Mouse (Mus musculus): Measurements from ENCODE around the gene Brf1.

Brf1 gene

DNA sequence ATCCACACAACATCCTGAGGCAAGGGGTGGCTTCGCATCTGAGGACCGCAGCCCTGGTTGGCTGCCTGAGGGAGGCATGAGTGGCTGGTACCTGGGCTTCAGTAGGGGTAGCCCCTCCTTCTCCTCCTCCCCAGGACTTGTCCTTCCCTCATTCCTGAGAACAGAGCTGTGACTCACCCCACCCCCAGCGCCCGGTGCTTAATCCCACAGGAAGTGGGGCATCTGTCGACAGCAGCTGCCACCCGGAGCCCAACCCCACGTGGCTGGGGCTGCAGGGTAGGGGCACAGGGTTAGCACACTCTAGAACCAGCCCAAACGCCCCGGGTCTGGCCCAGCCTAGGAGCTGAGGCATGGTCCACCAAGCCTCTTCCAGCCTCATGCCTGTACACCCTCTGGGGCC, 62.6 kb downstream of the Brf1 start:
- no peak for DNase-seq

- DNase-seq: no peak
These were observed 67.9 kb downstream of the Brf1 start for GRCm38 (mm10) chr12:112932647-112933046.

DNA sequence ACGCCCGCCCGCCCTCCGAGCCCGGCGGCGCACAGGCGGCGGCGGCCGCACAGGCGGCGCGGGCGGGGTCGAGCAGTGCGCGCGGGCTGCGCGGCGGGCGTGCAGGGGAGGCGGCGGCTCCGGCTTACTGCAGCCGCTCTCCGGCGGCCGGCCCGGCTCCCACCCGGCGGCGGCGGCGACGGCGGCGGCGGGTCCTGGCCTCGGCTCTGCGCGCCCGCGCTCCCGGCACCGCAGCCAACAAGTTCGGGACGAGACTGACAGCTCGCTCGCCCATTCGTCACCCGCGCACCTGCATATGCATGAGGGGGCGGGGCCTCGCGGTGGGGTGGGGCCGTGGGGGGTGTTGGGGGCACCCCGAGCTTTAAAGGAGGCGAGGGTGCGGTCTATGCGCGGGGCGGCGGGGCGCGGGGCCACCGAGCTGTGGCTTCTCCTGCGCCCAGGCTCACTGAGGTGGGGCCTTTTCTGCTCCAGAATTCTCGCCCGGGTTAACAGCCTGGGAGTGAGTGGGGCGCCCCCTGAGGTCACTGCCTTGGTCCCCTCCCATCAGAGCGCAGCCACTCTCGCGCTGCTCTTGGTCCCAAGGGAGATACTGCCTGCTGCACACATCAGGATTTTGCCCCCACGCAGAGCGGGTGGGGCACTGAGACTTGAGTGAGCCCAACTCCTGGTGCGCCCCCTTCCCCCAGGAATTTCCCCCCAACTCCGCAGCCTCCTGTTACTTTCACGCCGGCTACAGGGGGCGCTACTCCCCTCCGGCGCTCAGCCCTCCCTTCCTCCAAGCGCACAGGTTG, 70.7 kb downstream of the Brf1 start, which contains the start of gene Jag2:
Gene Jag2, minus strand, starts transcription at position 215 of the 791 bp plus-strand sequence.
- DNase-seq: peak; percentile 78

DNA sequence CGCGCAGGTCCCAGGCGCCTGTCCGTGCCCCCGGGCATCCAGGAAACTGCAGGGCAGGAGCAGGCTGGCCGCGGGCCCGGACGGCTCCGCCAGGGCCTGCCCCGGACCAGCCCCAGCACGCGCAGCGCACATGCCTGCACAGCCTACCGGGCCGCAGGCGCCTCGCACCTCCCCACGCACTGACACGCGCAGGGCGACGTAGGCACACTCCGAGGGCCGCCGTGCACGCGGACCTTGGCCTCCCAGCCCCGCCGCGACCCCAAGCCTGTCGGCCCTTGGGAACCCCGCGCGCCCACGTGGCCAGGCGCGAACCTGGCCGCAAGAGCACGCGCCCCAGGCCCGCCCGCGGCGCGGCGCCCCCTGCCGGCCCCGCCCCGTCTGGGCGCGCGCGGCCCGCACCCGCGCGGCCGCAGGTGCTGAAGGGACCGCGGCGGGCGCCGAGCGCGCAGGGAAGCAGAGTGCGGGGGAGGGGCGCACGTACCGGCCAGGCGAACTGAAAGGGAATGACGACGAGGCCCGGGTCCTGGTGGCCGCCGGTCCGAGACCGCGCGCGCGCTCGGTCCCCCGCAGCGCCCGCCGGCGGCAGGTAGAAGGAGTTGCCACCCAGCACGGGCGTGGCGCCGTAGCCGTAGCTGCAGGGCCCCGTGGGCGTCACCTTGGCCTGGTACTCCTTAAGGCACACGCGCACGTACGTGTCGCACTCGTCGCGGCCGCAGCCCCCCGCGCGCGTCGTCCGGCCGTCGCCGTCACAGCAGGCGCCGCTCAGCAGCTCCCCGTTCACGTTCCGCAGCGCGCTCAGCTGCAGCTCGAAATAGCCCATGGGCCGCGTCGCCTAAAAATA, 71.9 kb downstream of the Brf1 start:
- peak; percentile 67 for DNase-seq

GRCm38 (mm10) chr12:112927265-112927664, 73.2 kb downstream of the Brf1 start:
- DNase-seq: no peak

DNA sequence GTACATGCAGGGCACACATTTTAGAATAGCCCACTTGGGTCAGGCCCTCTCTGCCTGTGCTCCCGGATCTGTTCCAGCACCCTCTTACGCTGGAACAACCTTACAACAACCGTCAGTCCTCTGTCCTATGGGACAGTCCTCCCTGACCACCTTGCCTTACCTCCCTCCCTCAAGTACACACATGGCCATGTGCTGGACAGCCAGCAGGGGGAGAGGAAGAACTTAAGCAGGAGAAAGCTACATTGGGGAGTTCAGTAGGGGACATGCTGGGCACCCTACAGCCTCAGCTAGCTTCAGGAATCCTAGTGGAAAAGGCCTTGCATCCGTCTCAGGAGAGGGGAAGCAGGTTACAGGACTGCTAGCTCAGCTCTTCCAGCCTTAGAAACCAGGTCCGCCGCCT, 74.6 kb downstream of the Brf1 start:
- no peak for DNase-seq

DNA sequence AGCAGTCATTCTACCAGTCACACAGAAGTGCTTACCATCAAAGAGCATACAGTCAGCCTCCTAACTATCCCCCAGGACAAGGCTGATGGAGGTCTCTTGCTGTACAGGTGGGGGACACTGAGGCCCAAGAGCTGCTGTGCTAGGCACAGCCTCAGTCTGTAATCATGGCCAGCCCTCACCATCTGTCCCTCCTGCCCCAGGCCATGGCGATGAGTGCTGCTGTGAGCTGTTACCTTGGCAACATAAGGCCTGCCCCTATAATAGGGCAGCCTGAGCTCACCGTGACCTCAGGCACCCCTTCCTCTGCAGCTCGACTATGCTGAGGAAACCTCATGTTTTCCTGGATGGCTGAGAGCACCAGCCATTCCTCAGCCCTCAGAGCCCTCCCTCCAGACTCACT, 78.0 kb downstream of the Brf1 start:
- no peak for DNase-seq

DNA sequence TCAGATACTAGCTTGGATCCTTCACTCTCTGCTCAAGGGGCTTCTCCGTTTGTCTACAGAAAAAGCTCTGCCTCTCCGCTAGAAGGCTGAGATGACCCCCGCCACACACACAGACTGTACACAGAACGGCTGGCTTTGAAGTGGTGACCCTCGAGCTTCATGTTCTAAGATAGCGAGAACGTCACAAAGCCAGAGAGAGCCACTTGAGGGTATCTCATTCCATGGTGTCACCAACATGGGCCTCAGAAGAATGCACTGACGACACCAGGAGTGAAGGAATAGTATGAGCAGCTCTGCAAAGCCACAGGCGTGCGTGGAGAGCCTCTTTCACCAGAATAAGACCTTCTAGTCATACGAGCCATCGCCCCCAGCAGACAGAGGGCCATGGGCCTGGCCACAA, 79.0 kb downstream of the Brf1 start:
- no peak for DNase-seq

GRCm38 (mm10) chr12:112917906-112918305, 82.6 kb downstream of the Brf1 start:
- DNase-seq: no peak

GRCm38 (mm10) chr12:112917486-112917885, 83.0 kb downstream of the Brf1 start:
- no peak for DNase-seq

DNA sequence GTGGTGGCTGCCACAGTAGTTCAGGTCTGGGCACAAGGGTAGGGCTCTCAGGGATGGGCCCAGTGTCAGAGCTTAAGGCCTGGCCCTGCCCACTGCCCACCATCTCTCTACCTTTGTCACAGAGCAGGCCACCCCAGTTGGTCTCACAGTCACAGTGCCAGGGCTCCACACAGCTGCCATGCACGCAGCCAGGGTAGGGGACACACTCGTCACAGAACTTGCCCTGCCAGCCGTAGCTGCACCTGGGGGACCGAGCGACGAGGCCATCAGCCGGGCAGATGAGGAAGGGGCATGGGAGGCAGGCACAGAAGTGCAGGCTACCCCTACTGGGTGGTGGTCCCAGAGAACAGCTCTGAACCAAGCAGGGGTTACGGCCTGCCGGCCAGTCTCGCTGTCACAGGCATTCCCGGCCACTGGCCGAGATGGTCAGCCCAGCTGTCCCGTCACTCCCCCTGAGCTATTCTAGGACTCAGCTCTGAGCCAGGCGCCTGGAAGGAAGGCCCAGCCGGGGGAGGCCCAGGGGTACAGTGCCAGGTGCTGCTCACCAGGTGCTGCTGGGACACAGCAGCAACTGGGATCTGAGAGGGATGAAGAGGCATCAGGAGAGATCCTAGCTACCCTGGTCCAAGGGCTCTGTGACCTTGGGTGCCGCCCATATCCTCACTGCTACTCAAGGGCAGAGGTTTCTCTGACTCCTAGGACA, 83.7 kb downstream of the Brf1 start:
- no peak for DNase-seq

GRCm38 (mm10) chr12:112915587-112915986, 84.9 kb downstream of the Brf1 start:
- no peak for DNase-seq

- DNase-seq: no peak
These were observed 86.0 kb downstream of the Brf1 start for GRCm38 (mm10) chr12:112914527-112914926.

DNA sequence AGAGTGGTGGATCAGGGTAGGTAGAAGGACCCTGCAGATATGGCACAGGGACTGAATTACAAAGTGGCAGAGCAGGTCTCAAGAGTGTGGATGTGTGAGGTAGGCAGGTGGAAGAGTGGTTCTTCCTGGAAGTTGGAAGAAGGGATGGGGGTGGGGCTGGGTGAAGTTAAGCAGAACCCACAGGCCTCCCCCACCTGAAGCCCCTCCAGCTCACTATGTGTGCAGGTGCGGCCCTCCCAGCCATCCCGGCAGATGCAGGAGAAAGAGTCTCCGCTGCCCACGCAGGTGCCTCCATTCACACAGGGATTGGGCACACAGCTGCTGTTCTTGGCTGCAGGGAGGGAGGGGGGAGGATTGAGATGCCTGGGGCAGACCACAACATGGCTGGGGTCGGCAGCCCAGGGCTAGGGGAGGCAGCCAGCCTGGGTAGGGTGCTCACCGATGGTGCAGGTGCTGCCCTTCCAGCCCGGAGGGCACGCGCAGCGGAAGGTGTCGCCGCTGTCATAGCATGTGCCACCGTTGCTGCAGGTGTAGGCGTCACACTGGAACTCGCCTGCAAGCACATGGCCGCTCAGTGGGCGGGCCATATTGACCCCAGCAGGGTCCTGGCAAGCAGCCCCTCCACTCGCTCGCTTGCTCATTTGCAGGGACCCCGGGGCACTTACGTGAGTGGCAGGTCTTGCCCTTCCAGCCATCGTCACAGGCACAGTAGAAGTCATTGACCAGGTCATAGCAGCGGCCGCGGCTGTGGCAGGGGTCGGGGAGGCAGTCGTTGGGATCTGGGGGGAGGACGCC, 87.4 kb downstream of the Brf1 start:
- no peak for DNase-seq

- DNase-seq: no peak
These were observed 88.8 kb downstream of the Brf1 start for GRCm38 (mm10) chr12:112911701-112912100.

Data from layer of hippocampus, adult 9-11 months (tissue).